Mouse (Mus musculus): ENCODE data around the gene Rnf114.

- TF ChIP-seq POLR2A (IDR thresholded peaks at IDR 0.05; ENCODE audit: borderline replicate concordance, control insufficient read depth, low read depth, low read length) = no peak
- no peak for TF ChIP-seq CTCF (IDR thresholded peaks at IDR 0.05; ENCODE audit: control insufficient read depth, insufficient read depth, low read length)
Measured at GRCm38 (mm10) chr2:167555766-167556165, 63.3 kb downstream of the Rnf114 start.
